Mouse (Mus musculus) retina, embryonic 14.5 days (tissue): ENCODE measurements at regions not wholly inside any gene's neighbourhood (a gene's known extent, or its start where the extent isn't known, plus 50 kb on each side); places are given as distances from the start of the nearest gene placed in this dataset.

Experiments used
- DNase-seq: peaks from one replicate; pipeline ENCODE4 v3.0.0-alpha.2; 2015; ENCODE audit warnings: low spot score

- DNase-seq, result no peak
Observed at GRCm38 (mm10) chr7:90030486-90031250, 49.9 kb upstream of the Eed start.

GRCm38 (mm10) chr7:90033086-90033485 lies 52.3 kb upstream of the Eed start:
- DNase-seq, result no peak

GRCm38 (mm10) chr7:90033640-90034312 lies 53.0 kb upstream of the Eed start:
- no peak for DNase-seq

- DNase-seq, result no peak
Observed at GRCm38 (mm10) chr7:90034498-90034897, 53.7 kb upstream of the Eed start.

- DNase-seq, result no peak
Observed at GRCm38 (mm10) chr7:90035396-90035795, 54.6 kb upstream of the Eed start.

- DNase-seq, result no peak
Observed at GRCm38 (mm10) chr7:90037736-90038135, 57.0 kb upstream of the Eed start.

GRCm38 (mm10) chr7:90039504-90039903 lies 58.7 kb upstream of the Eed start:
- DNase-seq, result no peak

GRCm38 (mm10) chr7:90040581-90041340 lies 60.0 kb upstream of the Eed start:
- DNase-seq, result no peak

GRCm38 (mm10) chr7:90041565-90042024 lies 60.8 kb upstream of the Eed start:
- DNase-seq, result no peak

GRCm38 (mm10) chr7:90042364-90042763 lies 61.6 kb upstream of the Eed start:
- no peak for DNase-seq

GRCm38 (mm10) chr7:90043526-90043925 lies 62.7 kb upstream of the Eed start:
- DNase-seq, result no peak

GRCm38 (mm10) chr7:90044100-90044698 lies 63.4 kb upstream of the Eed start:
- no peak for DNase-seq

- DNase-seq, result no peak
Observed at GRCm38 (mm10) chr7:90045208-90045800, 64.5 kb upstream of the Eed start.

GRCm38 (mm10) chr7:90046228-90046627 lies 65.4 kb upstream of the Eed start:
- DNase-seq, result no peak

- DNase-seq, result no peak
Observed at GRCm38 (mm10) chr7:90046862-90047261, 66.1 kb upstream of the Eed start.

- no peak for DNase-seq
Observed at GRCm38 (mm10) chr7:90048401-90049307, 67.9 kb upstream of the Eed start.

- no peak for DNase-seq
Observed at GRCm38 (mm10) chr7:90049831-90050237, 69.1 kb upstream of the Eed start.

GRCm38 (mm10) chr7:90054795-90055511 lies 74.2 kb upstream of the Eed start:
- DNase-seq, result peak; percentile 11

- DNase-seq, result no peak
Observed at GRCm38 (mm10) chr7:90057947-90058346, 72.1 kb upstream of the Picalm start.

GRCm38 (mm10) chr7:90058636-90059035 lies 71.4 kb upstream of the Picalm start:
- DNase-seq, result no peak
